Mouse (Mus musculus) intestine, embryonic 16.5 days (tissue): Measurements from ENCODE around the gene Uts2r. TPM values are rescaled to one million over a fixed set of nuclear protein-coding genes. Genes with fewer than 3 reads are reported as not detected.

Experiments
- ATAC-seq: fragments of 200-750 bp; cut with Nextera tagmentation; 2 replicates; pipeline ENCODE4 v1.8.0; 2017; ENCODE audit warnings: moderate TSS enrichment, moderate library complexity
- H3K27ac ChIP-seq: fragments of 300-500 bp; sonication (generic); 2 replicates; pipeline ENCODE4 v1.5.1; 2014; ENCODE audit warnings: mild to moderate bottlenecking, low read length
- H3K27me3 ChIP-seq: fragments of 300-500 bp; sonication (generic); replicated peaks from 2 replicates; pipeline ENCODE4 v1.6.1; 2014; ENCODE audit warnings: low read length, control low read depth, mixed read lengths; ENCODE audit not compliant: control insufficient read depth, insufficient read depth
- H3K36me3 ChIP-seq: fragments of 300-500 bp; sonication (generic); 2 replicates; pipeline ENCODE4 v1.6.1; 2014; ENCODE audit warnings: low read length, control low read depth; ENCODE audit not compliant: control insufficient read depth, insufficient read depth
- H3K4me1 ChIP-seq: fragments of 300-500 bp; sonication (generic); 2 replicates; pipeline ENCODE4 v1.6.1; 2014; ENCODE audit warnings: low read length, control low read depth, mixed read lengths; ENCODE audit not compliant: control insufficient read depth, insufficient read depth
- H3K4me2 ChIP-seq: fragments of 300-500 bp; sonication (generic); 2 replicates; pipeline ENCODE4 v1.6.1; 2014; ENCODE audit warnings: low read depth, low read length, control low read depth
- H3K4me3 ChIP-seq: fragments of 300-500 bp; sonication (generic); 2 replicates; pipeline ENCODE4 v1.5.1; 2014; ENCODE audit warnings: mild to moderate bottlenecking, low read length
- H3K9ac ChIP-seq: fragments of 300-500 bp; sonication (generic); 2 replicates; pipeline ENCODE4 v1.6.1; 2014; ENCODE audit warnings: low read depth, low read length
- H3K9me3 ChIP-seq: fragments of 300-500 bp; sonication (generic); 2 replicates; pipeline ENCODE4 v1.6.1; 2016; ENCODE audit warnings: low read length, control low read depth; ENCODE audit not compliant: control insufficient read depth
- WGBS: fragments of 180-500 bp; shearing (Covaris S2); extraction: QIAGEN DNeasy Blood & Tissue Kit; methylation state at CpG from one replicate; pipeline ENCODE4 v1.1.7; 2014; 5-methylcytosine and 5-hydroxymethylcytosine counted together
- polyA plus RNA-seq: library from polyadenylated mRNA; unstranded; fragments of >200 nt; fragmentation: Nextera tagmentation; extraction: Ambion mirVana; gene quantifications from 2 replicates; pipeline ENCODE4 v1.2.1, GENCODE M21; 2015

Gene Uts2r
- polyA plus RNA-seq, 1 experiment from 2014 or later = not detected

DNA sequence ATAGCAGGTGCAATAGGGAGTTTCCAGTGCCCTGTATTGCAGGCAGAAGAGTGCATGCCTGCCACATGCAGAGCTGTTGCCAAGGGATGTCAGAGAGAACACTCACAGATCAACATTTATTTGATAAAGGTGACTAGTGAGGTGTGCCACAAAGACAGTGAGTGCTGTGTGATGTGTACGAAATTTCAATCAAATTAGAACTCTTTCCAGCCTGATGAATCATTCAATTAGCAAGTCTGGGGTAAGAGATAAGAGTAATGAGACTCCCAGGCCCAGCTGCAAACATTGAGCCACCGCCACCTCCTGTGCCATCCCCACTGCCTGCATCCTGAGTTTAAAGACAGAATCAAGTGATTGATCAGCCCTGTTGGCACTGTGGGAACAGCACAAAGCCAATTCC, 32.7 kb downstream of the Uts2r start:
- Histone ChIP-seq H3K9ac (no peak overlapping the region), H3K9me3 (no peaks in the 10 kb centered on the region), H3K4me1 (no peaks in the 10 kb centered on the region), H3K27me3 (no peaks in the 10 kb centered on the region), H3K4me3 (no peak overlapping the region), H3K27ac (no peak overlapping the region), H3K4me2 (no peak overlapping the region), H3K36me3 (no peaks in the 10 kb centered on the region)
- no peak for ATAC-seq
- 62% methylated on average over 2 of the region's 2 CpGs for WGBS

DNA sequence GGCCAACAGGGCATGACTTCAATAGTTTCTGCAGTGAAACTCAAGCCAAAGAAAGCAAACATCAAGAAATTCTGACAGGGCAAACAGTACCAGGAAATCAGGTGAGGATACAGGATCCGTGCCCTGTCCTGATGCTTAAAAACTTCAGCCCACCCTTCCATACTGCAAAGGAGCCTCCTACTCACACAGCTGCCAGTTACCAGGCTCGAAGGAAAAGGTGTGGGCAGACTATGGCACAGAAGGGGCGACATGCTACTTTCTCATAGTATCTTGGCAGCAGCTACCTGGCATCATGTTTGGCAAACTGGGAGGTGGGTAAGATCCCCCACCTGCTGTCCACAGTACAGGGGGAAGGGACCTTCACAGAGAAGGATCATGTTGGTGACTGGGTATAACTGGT, 33.3 kb downstream of the Uts2r start:
- no peak for ATAC-seq
- no peaks in the 10 kb centered on the region for H3K27me3 ChIP-seq
- no peak overlapping the region for H3K4me3 ChIP-seq
- H3K4me2 ChIP-seq = no peak overlapping the region
- H3K27ac ChIP-seq = no peak overlapping the region
- 84% methylated on average over 3 of the region's 3 CpGs for WGBS
- no peaks in the 10 kb centered on the region for H3K36me3 ChIP-seq
- H3K9ac ChIP-seq = no peak overlapping the region
- no peaks in the 10 kb centered on the region for H3K4me1 ChIP-seq
- H3K9me3 ChIP-seq = no peaks in the 10 kb centered on the region

DNA sequence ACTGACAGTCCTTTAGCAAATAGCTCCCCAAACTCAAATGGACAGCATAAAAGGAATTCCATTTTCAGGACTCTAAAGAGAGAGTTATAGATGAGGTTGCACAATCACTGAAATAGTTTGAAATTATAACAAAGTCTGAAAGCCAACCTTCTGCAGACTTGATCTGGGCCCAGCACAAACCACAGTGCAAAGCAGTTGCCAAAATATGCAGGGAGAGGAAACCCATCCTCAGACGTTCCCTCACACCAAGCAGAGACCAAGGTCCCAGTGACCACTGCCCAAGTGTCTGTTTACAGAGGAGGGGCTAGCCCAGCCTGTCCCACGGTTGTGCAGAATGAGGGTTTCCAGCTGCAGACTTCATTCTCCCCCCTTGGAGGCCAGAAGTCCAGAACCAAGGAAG, 38.6 kb downstream of the Uts2r start:
- Histone ChIP-seq H3K4me2 (no peak overlapping the region), H3K36me3 (no peaks in the 10 kb centered on the region), H3K4me1 (peaks cover 7% of the 10 kb centered on the region; the same call in 1 of the 2 replicates), H3K4me3 (no peak overlapping the region), H3K9me3 (no peaks in the 10 kb centered on the region), H3K27me3 (no peaks in the 10 kb centered on the region), H3K27ac (no peak overlapping the region), H3K9ac (no peak overlapping the region)
- no peak for ATAC-seq
- WGBS = 33% methylated on average over 2 of the region's 2 CpGs

DNA sequence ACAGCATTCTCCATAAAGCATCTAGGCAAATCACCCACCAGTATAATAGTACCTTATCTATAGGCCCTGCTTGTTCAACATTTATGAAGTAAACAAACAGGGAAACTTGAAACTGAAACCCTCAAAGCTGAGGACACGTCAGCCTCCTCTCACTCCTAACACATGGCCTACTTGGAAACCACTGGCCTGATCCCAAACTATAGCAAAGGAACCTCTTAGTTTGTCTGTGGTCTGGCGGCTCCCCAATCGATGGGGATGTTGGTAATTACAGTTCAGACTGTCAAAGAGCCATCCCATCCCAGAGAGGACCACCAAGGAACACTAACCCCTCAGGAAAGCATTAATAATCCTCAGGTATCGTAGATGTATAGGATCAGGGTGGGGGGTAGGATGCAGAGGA, 39.8 kb downstream of the Uts2r start:
- ATAC-seq = no peak
- Histone ChIP-seq H3K4me2 (no peak overlapping the region), H3K4me1 (peaks cover 10% of the 10 kb centered on the region; the same call in 1 of the 2 replicates), H3K27me3 (no peaks in the 10 kb centered on the region), H3K27ac (no peak overlapping the region), H3K4me3 (no peak overlapping the region), H3K9me3 (no peaks in the 10 kb centered on the region), H3K36me3 (no peaks in the 10 kb centered on the region), H3K9ac (no peak overlapping the region)
- WGBS = 73% methylated on average over 4 of the region's 4 CpGs

DNA sequence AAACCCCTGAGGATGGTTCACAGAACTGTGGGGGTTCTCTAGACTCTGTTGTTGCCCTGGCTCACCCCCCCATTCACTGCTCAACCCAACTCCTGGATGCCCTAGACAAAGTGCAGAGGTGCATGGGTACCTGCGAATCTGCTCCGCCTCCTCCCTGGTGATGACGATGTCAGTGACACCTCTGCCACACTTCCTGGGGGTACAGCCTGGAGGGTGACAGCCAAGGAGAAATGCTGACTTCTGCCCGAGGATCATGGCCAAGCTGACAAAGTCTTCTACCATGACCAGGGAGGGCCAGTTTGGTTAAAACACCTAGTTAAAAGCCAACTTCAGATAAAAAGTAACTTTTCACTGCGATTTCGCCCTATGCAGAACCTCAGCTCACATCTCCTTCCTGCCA, 40.7 kb downstream of the Uts2r start:
- H3K27ac ChIP-seq = no peak overlapping the region
- no peaks in the 10 kb centered on the region for H3K27me3 ChIP-seq
- H3K36me3 ChIP-seq = no peaks in the 10 kb centered on the region
- 93% methylated on average over 6 of the region's 6 CpGs for WGBS
- H3K4me2 ChIP-seq = no peak overlapping the region
- peaks cover 10% of the 10 kb centered on the region; the same call in 1 of the 2 replicates for H3K4me1 ChIP-seq
- H3K9me3 ChIP-seq = no peaks in the 10 kb centered on the region
- H3K4me3 ChIP-seq = no peak overlapping the region
- ATAC-seq = no peak
- no peak overlapping the region for H3K9ac ChIP-seq

DNA sequence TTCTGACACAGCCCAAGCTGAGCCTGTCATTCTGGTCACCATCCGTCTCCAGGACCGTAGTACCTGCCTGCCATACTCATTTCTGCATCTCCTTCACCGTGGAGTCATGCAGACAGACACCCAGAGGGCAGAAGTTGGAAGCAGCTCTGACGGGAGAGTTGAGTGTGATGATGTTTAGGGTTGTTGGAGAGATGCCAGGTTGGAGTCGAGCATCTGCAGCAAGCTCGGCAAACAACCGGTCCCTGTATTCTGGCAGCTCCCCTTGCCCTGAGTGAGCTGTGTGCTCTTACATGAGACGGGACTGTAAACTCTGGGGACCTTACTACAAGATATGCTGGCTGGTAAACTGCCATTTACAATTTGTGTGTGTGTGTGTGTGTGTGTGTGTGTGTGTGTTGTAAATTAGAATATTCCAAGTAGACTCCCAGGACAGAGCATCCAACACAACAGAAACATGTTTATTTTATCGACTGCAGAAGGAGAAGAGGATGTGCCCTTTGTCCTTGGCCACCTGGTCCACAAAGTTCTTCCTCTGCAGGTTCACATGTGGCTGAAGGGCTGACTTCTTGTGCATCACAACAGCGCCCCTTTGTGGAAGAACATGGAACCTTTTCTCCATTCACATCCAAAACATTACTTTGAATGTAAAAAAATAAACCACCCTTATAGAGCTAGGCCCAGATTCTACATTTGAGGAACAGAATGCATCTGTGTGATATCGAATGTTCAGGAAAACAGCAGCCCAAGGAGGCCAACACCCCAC, 41.5 kb downstream of the Uts2r start:
- Histone ChIP-seq H3K9me3 (no peaks in the 10 kb centered on the region), H3K36me3 (no peaks in the 10 kb centered on the region), H3K4me3 (no peak overlapping the region), H3K4me2 (no peak overlapping the region), H3K27me3 (no peaks in the 10 kb centered on the region), H3K27ac (no peak overlapping the region), H3K9ac (no peak overlapping the region), H3K4me1 (peaks cover 10% of the 10 kb centered on the region; the same call in 1 of the 2 replicates)
- no peak for ATAC-seq
- WGBS = 40% methylated on average over 11 of the region's 11 CpGs

DNA sequence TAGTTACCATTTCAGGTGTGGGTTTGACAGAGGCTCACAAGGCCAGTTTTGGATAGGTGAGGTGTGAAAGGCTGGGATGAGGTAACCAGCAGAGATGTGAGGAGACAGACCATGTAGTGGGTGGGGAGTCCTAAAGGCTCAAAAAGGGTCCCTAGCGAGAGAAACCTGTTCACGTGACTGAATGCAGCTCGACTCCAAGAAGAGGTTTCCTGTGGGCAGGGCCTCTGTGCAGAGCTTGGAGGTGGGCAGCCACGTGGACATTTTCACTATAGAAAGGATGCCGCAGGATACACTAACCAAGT, 43.7 kb downstream of the Uts2r start:
- no peak for ATAC-seq
- Histone ChIP-seq H3K4me3 (peak overlapping the region; percentile 81), H3K4me1 (peaks cover 10% of the 10 kb centered on the region; the same call in 1 of the 2 replicates), H3K36me3 (no peaks in the 10 kb centered on the region), H3K27ac (no peak overlapping the region), H3K9ac (peak overlapping the region; percentile 85), H3K4me2 (peak overlapping the region; percentile 64), H3K27me3 (no peaks in the 10 kb centered on the region), H3K9me3 (no peaks in the 10 kb centered on the region)
- WGBS = under 1% methylated on average over 5 of the region's 5 CpGs

DNA sequence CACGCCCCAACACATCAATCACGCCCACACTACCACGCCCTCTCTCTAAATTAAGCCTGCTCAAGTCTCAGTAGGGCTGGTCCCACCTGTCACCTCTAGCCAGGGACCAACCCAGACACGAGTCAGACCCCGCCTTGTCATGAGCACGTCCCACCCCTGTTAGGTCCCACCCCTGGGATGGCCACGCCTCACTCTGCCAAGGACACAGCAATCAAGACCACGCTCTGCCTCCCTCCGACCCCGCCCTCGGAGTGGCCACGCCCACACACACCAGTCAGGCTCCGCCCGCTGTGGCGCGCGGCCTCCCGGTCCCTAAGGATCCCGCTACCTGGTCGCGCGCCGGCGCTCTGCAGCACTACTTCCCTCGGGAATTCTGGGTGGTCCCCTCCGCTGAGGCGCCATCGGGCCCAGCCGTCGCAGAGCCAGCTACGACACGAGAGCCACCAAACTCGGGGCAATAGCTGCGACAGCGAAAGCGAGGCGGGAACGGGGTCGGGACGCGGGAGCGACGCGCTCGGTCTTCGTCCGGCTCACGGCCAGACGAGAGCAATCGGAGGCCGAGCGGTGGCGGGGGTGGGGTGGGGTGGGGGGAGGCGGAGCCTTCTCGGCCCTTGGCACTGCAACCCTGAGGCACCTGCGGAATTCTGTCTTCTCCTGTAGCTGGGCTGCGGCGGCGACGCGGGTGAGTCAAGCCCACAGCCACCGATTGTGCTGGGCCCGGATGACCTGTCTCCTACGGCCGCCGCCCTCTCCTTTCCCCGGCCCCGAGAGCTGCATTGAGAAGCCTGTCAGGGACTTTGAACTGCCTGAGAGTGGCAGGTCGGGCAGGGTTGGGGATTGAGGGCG, 44.3 kb downstream of the Uts2r start, which contains the start of the genes Hexdc and Ogfod3:
Gene Hexdc, plus strand, starts transcription at position 273 of the 846 bp plus-strand sequence.
Gene Ogfod3, minus strand, starts transcription at position 551 of the 846 bp plus-strand sequence.
- H3K27ac ChIP-seq = peak within 1 kb of the TSS; percentile 90
- no peaks in the 10 kb centered on the region for H3K36me3 ChIP-seq
- H3K9ac ChIP-seq = peak within 1 kb of the TSS; percentile 85
- ATAC-seq = peak; percentile 99
- H3K4me2 ChIP-seq = peak within 1 kb of the TSS; percentile 64
- no peaks in the 10 kb centered on the region for H3K9me3 ChIP-seq
- H3K27me3 ChIP-seq = no peaks in the 10 kb centered on the region
- under 1% methylated on average over 69 of the region's 70 CpGs for WGBS
- H3K4me3 ChIP-seq = peak within 1 kb of the TSS; percentile 81
- peaks cover 10% of the 10 kb centered on the region; the same call in 1 of the 2 replicates for H3K4me1 ChIP-seq
